Mouse (Mus musculus) kidney, postnatal 25 days (tissue): ENCODE measurements around the gene Pih1h3b.

ENCODE experiments used
- DNase-seq, 2 experiments: peaks; one replicate each; pipeline ENCODE4 v3.0.0; 2021; ENCODE audit warnings: mixed read lengths in 2 of 2

The Pih1h3b gene

DNA sequence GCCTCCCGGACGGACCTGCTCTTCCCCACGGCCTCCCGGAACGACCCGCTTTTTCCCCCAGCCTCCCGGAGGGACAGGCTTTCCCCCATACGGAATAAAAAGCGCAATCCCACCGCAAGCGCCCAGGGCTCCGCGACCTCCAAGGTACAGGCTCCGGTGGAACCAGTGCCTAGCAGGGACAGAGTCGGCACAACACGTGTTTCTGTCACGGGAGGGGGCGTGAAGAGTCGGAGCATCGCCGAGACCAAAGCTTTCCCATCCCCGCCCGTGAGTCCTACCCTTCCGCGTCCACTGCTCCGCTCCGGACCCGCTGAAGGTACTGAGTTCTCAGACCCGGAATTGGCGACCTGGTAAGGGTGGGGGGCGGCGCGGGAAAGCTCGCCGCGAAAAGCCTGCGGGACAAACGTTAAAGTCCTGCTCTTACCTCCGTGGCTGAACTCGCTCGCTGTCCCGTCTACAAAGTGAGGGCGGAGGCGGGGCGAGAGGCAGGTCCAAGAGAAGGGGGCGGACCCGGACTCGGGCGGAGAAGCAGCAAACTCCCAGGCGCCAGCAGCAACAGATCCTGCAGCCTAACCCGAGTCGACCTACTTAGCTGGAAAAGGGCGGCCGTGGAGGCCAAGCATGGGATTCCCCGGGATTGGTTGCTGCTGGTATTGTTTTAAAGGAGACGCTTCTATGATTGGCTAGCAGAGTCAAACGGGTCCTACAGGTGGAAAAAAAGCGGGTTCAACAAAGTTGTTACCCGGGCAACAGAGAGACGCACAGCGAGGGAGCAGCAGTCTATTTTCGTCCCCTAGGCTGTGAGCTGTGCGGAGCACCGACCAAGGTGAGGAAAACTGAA is at the start of gene Pih1h3b, which contains the start of gene Nup62cl:
TSS of gene Pih1h3b (plus strand) at position 745 of the 841 bp plus-strand sequence.
TSS of gene Nup62cl (minus strand) at position 578 of the 841 bp plus-strand sequence.
- peak; percentile 73 to 85 for DNase-seq

DNA sequence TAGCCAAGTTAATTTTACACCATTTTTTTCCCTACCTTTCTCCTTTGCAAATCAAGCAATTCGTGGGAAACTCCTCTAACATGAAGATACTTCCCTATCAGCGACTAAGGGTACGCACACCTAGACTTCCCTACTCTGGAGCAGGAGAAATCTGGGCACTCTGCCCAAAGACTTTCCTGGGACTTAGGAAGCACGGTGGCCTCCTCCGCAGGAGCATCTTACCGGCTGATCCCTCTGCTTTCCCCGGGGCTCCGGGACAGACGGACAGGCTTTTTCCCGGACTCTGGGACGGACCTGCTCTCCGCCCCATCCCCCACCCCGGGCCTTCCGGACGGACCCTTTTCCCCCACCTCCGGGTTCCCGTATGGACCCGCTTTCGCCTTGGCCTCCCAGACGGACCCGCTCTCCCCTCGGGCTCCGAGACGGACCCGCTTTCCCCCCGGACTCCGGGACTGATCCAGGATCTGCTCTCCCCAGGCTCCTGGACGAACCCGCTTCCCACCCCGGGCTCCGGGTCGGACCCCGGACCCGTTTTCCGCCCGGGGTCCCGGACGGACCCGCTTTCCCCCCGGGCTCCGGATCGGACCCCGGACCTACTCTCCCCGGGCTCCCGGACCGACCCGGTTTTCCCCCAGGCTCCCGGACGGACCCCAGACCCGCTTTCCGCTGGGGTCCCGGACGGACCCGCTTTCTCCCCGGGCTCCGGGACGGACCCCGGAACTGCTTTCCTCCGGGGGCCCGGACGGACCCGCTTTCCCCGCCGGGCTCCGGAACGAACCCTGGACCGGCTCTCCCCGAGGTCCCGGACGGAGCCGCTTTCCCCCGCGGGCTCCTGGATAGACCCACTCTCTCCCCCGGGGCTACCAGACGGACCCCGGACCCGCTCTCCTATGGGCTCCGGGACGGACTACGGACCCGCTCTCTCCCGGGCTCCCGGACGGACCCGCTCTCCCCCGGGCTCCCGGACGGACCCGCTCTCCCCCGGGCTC is 1.5 kb upstream of the Pih1h3b start:
- peak; percentile 4 to 33 for DNase-seq

DNA sequence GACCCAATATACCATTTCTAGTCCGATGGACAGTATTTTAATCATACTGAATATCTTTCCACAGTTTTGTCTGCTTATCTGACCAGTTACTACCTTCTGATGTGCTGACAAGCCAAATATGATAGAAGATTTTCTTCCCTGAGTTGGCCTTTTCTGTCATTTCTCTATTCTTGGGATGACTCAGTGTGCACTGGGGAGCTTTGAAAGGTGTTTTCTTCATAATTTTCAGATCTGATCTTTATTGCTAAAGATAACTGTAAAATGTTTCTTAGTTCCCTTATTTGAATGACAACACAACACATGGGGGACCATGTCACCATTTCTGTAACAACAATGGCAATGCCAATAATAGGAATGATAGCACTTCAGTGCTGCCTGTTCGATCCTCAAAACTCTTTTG is 19.9 kb downstream of the Pih1h3b start:
- DNase-seq = no peak

DNA sequence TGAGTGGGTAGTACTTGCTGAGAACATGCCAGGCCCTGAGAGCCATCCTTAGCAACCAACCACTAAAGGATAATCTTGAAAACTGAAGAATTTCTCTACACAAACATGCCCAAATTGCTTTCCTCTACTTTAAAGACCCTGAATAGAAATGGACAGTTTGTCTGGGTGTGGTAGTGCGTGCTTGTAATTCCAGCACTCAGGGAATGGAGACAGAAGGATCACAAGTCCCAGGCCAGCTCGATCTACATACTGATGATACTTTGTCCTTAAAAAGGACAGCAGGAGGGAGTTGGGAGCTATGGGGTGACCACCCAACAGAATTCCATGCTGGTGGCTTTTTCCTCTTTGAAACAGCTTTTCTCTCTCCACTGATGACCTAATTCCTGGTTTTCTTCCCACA is 31.4 kb downstream of the Pih1h3b start:
- DNase-seq = no peak
